In genomic region chr4:117317701-117318190, GRCm38 (mm10) we compare ENCODE assay signal across 10 mouse cellular contexts.
DNase-seq lines count a peak whose midpoint lies in the region; ATAC-seq lines count a peak whose summit lies in the region.
"Had no signal": no experiment of that assay in that cellular context is flagged by ENCODE, and none has a peak within 500 bp of the region (broad histone marks: within the 10 kb centered on the region; RNA-seq: fewer than 3 reads in every experiment).

No protein-coding gene starts in this region.

- no peaks in the 10 kb centered on the region for H3K9me3 ChIP-seq in hindbrain, embryonic 12.5 days (replicated peaks)
- no peaks in the 10 kb centered on the region for H3K9me3 ChIP-seq in stomach, embryonic 16.5 days (replicated peaks; ENCODE audit: control insufficient read depth, low read length)
- H3K9me3 ChIP-seq: G1E had no signal

- WGBS in hindbrain, embryonic 12.5 days, result 11% methylated on average over 18 of the region's 18 CpGs
- 12% methylated on average over 18 of the region's 18 CpGs for WGBS in stomach, embryonic 16.5 days

- H3K36me3 ChIP-seq in hindbrain, embryonic 12.5 days, result no peaks in the 10 kb centered on the region
- no peaks in the 10 kb centered on the region for H3K36me3 ChIP-seq in stomach, embryonic 16.5 days (ENCODE audit: control insufficient read depth, insufficient read depth, low read length)
- H3K36me3 ChIP-seq: G1E had no signal

- peak overlapping the region; percentile 26 for H3K4me2 ChIP-seq in hindbrain, embryonic 12.5 days (replicated peaks)
- peak overlapping the region; percentile 17 for H3K4me2 ChIP-seq in stomach, embryonic 16.5 days (ENCODE audit: low read depth, low read length)

- ATAC-seq in hindbrain, embryonic 12.5 days (ENCODE audit: low FRiP score), result peak; percentile 77
- ATAC-seq in stomach, embryonic 16.5 days (ENCODE audit: insufficient read depth, low FRiP score), result peak; percentile 65; the same call in 1 of the 2 replicates
- ATAC-seq in CD4-positive, CD25-positive, alpha-beta regulatory T cell, adult 4 months, result no peak

- H3K9ac ChIP-seq in hindbrain, embryonic 12.5 days, result no peak overlapping the region
- H3K9ac ChIP-seq in stomach, embryonic 16.5 days (ENCODE audit: low read length), result no peak overlapping the region

- peaks cover 81% of the 10 kb centered on the region for H3K27me3 ChIP-seq in hindbrain, embryonic 12.5 days
- peaks cover 21% of the 10 kb centered on the region; the same call in 1 of the 2 replicates for H3K27me3 ChIP-seq in stomach, embryonic 16.5 days (ENCODE audit: control insufficient read depth, insufficient read depth, low read length)

- peaks cover 63% of the 10 kb centered on the region for H3K4me1 ChIP-seq in hindbrain, embryonic 12.5 days
- H3K4me1 ChIP-seq in stomach, embryonic 16.5 days (ENCODE audit: control insufficient read depth, insufficient read depth, low read length), result peaks cover 4% of the 10 kb centered on the region; the same call in 1 of the 2 replicates

- no peak overlapping the region for H3K4me3 ChIP-seq in hindbrain, embryonic 12.5 days
- no peak overlapping the region for H3K4me3 ChIP-seq in stomach, embryonic 16.5 days (replicated peaks; ENCODE audit: low read length)

- peak overlapping the region; percentile 81 for H3K27ac ChIP-seq in hindbrain, embryonic 12.5 days
- H3K27ac ChIP-seq in stomach, embryonic 16.5 days (ENCODE audit: low read length), result no peak overlapping the region

- DNase-seq in lung, postnatal 10 days, result peak; percentile 41
- no peak for DNase-seq in lung, adult 18-20 months
- DNase-seq in mesoderm, embryonic 11.5 days (ENCODE audit: low read depth, low spot score), result peak; percentile 71
- no peak for DNase-seq in adrenal gland, postnatal 25 days
- DNase-seq in ovary, postnatal 36 days (ENCODE audit: low spot score), result no peak
- DNase-seq: thymus, postnatal 14 days had no signal

Comparison
In these comparisons a context has a peak if more than half of its experiments do, and no peak if none do; other contexts are left out.
1. DNase-seq: peak in lung, postnatal 10 days (single experiment) and mesoderm, embryonic 11.5 days (single experiment); none in lung, adult 18-20 months (0 of 2), adrenal gland, postnatal 25 days (single experiment) and ovary, postnatal 36 days (single experiment).